Mouse (Mus musculus) kidney, adult 2 months (tissue): Measurements from ENCODE around the gene Lrrc45.

ENCODE experiments used
- CTCF ChIP-seq: fragments of 200-500 bp; conservative IDR thresholded peaks from 2 replicates; pipeline ENCODE4 v1.5.1; 2011; ENCODE audit warnings: low read depth, mild to moderate bottlenecking, control low read depth, low read length, moderate library complexity, mixed read lengths; ENCODE audit not compliant: insufficient read depth, insufficient read length
- POLR2A ChIP-seq: fragments of 200-500 bp; IDR thresholded peaks from one replicate; pipeline ENCODE4 v1.6.1; 2011; ENCODE audit warnings: low read depth, low read length, control low read depth

DNA sequence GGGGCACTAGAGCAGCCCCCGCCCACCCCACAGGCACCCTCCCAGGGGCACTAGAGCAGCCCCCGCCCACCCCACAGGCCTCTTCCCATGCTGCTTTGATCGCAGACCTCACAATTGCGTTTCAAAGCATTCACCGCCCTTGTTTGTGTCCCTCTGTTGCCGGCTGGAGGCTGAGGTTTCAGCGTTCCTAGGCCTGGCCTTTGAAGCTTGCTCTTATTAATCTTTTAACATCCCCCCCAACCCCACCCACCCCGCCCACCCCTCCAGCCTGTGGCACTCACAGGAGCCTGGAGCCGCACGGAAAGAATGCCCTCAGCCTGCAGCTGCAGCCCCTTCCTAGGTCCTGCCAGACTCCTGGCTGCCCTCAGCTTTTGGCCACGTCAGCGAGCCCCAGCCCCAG, 6.5 kb upstream of the Lrrc45 start:
- TF ChIP-seq POLR2A (no peak), CTCF (no peak)
